Mouse (Mus musculus) embryonic facial prominence, embryonic 13.5 days (tissue): ENCODE measurements around the gene 2410131K14Rik. TPM values are rescaled to one million over a fixed set of nuclear protein-coding genes. Genes with fewer than 3 reads are reported as not detected.

ENCODE experiments used
- polyA plus RNA-seq: library from polyadenylated mRNA; unstranded; fragments of >200 nt; fragmentation: Nextera tagmentation; extraction: Ambion mirVana; gene quantifications from 2 replicates; pipeline ENCODE4 v1.2.1, GENCODE M21; 2015

The 2410131K14Rik gene
- polyA plus RNA-seq, 1 experiment from 2014 or later = 13.1 TPM

Other genes starting within 250 kb of the 2410131K14Rik start
- gene Tesc, start 217.5 kb upstream of the 2410131K14Rik start, polyA plus RNA-seq = 7.3 and 9.2 TPM in 2 replicates
- 27.9 and 28.9 TPM in 2 replicates for gene Fbxw8, start 89.8 kb upstream of the 2410131K14Rik start, polyA plus RNA-seq
- 0.17 and 0.21 TPM in 2 replicates for gene Hrk, start 80.6 kb upstream of the 2410131K14Rik start, polyA plus RNA-seq
- gene Rnft2, start 111 bp upstream of the 2410131K14Rik start, polyA plus RNA-seq = 5.1 and 5.5 TPM in 2 replicates